Mouse (Mus musculus): ENCODE measurements at regions not wholly inside any gene's neighbourhood (a gene's known extent, or its start where the extent isn't known, plus 50 kb on each side); places are given as distances from the start of the nearest gene placed in this dataset.

DNA sequence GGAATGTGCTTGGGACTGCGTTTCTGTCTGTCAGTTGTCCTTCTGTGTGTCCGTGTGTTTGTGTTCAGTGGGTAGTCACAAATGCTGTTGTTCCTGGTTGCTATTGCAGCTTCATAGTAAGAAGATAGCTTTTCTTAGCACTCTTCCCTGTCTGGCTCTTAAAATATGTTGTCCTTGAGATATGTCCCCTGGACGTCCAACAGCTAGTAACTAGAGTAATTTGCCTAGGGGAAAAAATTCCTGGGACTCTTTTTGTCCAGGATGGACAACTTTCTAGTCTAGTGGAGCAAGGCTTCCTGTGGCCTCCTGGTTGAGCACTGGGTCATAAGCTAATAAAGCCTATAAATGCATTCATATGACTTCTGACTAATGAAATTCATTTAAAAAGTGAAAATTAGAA lies 354.9 kb upstream of the Gm10295 start:
- TF ChIP-seq POLR2A (IDR thresholded peaks at IDR 0.05; ENCODE audit: low read depth, low read length), result no peak
- no peak for TF ChIP-seq CTCF (IDR thresholded peaks at IDR 0.05; ENCODE audit: extremely low read depth, insufficient read length, insufficient replicate concordance, low read depth, low read length)
